Mouse (Mus musculus): ENCODE results near the gene Ipo5. TPM values are rescaled to one million over a fixed set of nuclear protein-coding genes. Genes with fewer than 3 reads are reported as not detected.

The Ipo5 gene
- polyA plus RNA-seq, 2 experiments: 41.9 to 48.4 TPM

DNA sequence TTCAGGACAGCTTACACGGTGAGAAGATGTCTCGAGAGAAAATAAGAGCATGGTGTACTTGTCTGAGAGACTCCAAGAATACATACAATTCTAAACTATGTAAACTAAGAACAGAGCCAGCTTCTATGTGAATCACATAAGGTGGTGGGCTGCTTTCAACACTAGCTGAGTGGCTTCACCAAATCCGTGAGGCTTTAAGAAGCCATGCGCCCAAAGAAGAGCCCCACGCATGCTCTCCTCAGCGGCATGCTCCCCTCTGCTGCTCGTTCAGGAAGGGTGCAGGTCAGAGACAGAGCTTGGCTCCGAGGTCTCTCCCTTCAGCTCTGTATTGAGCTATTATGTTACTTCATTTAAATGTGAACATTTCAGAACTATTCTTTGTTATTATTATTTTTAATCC lies 18.7 kb upstream of the Ipo5 start:
- H3K27ac ChIP-seq: no peak overlapping the region
- DNase-seq (ENCODE audit: low read depth in 3 of 3, low spot score in 3 of 3) (no peak), ATAC-seq (ENCODE audit: insufficient read depth) (no peak)
- no peak overlapping the region for H3K9ac ChIP-seq (replicated peaks)
- 62% methylated on average over 8 of the region's 8 CpGs for WGBS (ENCODE audit: insufficient replicate concordance)
- TF ChIP-seq CTCF (IDR thresholded peaks at IDR 0.05; ENCODE audit: low read depth): no peak
- TF ChIP-seq EP300 (IDR thresholded peaks at IDR 0.05; ENCODE audit: low read depth): no peak
- H3K27me3 ChIP-seq (ENCODE audit: control insufficient read depth, insufficient read depth, low read length): no peaks in the 10 kb centered on the region
- no peak overlapping the region for H3K4me3 ChIP-seq (ENCODE audit: insufficient read depth in 1 of 2, low read depth in 2 of 2, low read length in 2 of 2)
- no peaks in the 10 kb centered on the region for H3K9me3 ChIP-seq (ENCODE audit: control insufficient read depth, low read length)
- no peaks in the 10 kb centered on the region for H3K36me3 ChIP-seq (replicated peaks; ENCODE audit: control insufficient read depth, insufficient read depth, low read depth)
- no peak overlapping the region for H3K4me2 ChIP-seq (ENCODE audit: low read depth)
- no peaks in the 10 kb centered on the region for H3K4me1 ChIP-seq (replicated peaks; ENCODE audit: control insufficient read depth in 2 of 2, insufficient read depth in 2 of 2, low read length in 1 of 2)

GRCm38 (mm10) chr14:120896613-120897012 lies 14.4 kb upstream of the Ipo5 start:
- no peak overlapping the region for H3K9ac ChIP-seq (replicated peaks)
- H3K36me3 ChIP-seq (replicated peaks; ENCODE audit: control insufficient read depth, insufficient read depth, low read depth): no peaks in the 10 kb centered on the region
- ATAC-seq (ENCODE audit: insufficient read depth) (no peak), DNase-seq (ENCODE audit: low read depth in 3 of 3, low spot score in 3 of 3) (no peak)
- WGBS (ENCODE audit: insufficient replicate concordance): 71% methylated on average over 11 of the region's 11 CpGs
- no peak overlapping the region for H3K4me2 ChIP-seq (ENCODE audit: low read depth)
- no peaks in the 10 kb centered on the region for H3K9me3 ChIP-seq (ENCODE audit: control insufficient read depth, low read length)
- H3K27me3 ChIP-seq (ENCODE audit: control insufficient read depth, insufficient read depth, low read length): no peaks in the 10 kb centered on the region
- no peak overlapping the region for H3K27ac ChIP-seq
- TF ChIP-seq CTCF (IDR thresholded peaks at IDR 0.05; ENCODE audit: low read depth) (no peak), EP300 (IDR thresholded peaks at IDR 0.05; ENCODE audit: low read depth) (no peak)
- no peak overlapping the region for H3K4me3 ChIP-seq (ENCODE audit: insufficient read depth in 1 of 2, low read depth in 2 of 2, low read length in 2 of 2)
- no peaks in the 10 kb centered on the region for H3K4me1 ChIP-seq (replicated peaks; ENCODE audit: control insufficient read depth in 2 of 2, insufficient read depth in 2 of 2, low read length in 1 of 2)

DNA sequence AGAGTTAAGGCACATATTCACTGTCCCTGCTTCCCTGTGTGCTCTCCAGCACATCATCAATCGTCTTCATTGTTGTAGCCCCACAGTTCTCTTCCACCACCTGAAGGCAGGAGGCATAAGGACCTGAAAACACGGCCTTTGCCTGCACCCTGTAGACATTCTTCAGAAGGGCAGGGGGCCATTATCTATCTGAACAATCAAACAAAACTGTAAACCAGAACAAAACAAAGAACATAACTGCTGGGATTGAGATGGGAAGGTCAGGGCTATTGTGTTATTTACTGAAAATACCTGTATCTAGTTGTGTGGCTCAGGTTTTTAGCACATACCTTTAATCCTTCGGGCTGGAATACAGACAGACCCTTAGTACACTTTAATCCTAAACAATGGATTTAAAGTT lies 12.1 kb upstream of the Ipo5 start:
- H3K27ac ChIP-seq: no peak overlapping the region
- 63% methylated on average over 3 of the region's 3 CpGs for WGBS (ENCODE audit: insufficient replicate concordance)
- H3K4me3 ChIP-seq (ENCODE audit: insufficient read depth in 1 of 2, low read depth in 2 of 2, low read length in 2 of 2): no peak overlapping the region
- H3K36me3 ChIP-seq (replicated peaks; ENCODE audit: control insufficient read depth, insufficient read depth, low read depth): no peaks in the 10 kb centered on the region
- no peak for ATAC-seq (ENCODE audit: insufficient read depth)
- H3K4me1 ChIP-seq (replicated peaks; ENCODE audit: control insufficient read depth in 2 of 2, insufficient read depth in 2 of 2, low read length in 1 of 2): no peaks in the 10 kb centered on the region
- H3K9ac ChIP-seq (replicated peaks): no peak overlapping the region
- H3K4me2 ChIP-seq (ENCODE audit: low read depth): no peak overlapping the region
- H3K27me3 ChIP-seq (ENCODE audit: control insufficient read depth, insufficient read depth, low read length): no peaks in the 10 kb centered on the region
- no peaks in the 10 kb centered on the region for H3K9me3 ChIP-seq (ENCODE audit: control insufficient read depth, low read length)
- no peak for DNase-seq (ENCODE audit: low read depth in 3 of 3, low spot score in 3 of 3)
- TF ChIP-seq EP300 (IDR thresholded peaks at IDR 0.05; ENCODE audit: low read depth) (no peak), CTCF (IDR thresholded peaks at IDR 0.05; ENCODE audit: low read depth) (no peak)

- Histone ChIP-seq H3K4me3 (ENCODE audit: insufficient read depth in 1 of 2, low read depth in 2 of 2, low read length in 2 of 2) (no peak overlapping the region), H3K4me1 (replicated peaks; ENCODE audit: control insufficient read depth in 2 of 2, insufficient read depth in 2 of 2, low read length in 1 of 2) (peaks cover 0 to 3% of the 10 kb centered on the region in 2 experiments; a peak in 3 of 4 replicates), H3K27ac (no peak overlapping the region), H3K27me3 (ENCODE audit: control insufficient read depth, insufficient read depth, low read length) (no peaks in the 10 kb centered on the region), H3K9ac (replicated peaks) (no peak overlapping the region), H3K4me2 (ENCODE audit: low read depth) (no peak overlapping the region), H3K9me3 (ENCODE audit: control insufficient read depth, low read length) (no peaks in the 10 kb centered on the region), H3K36me3 (replicated peaks; ENCODE audit: control insufficient read depth, insufficient read depth, low read depth) (no peaks in the 10 kb centered on the region)
- DNase-seq (ENCODE audit: low read depth in 3 of 3, low spot score in 3 of 3): no peak
- TF ChIP-seq CTCF (IDR thresholded peaks at IDR 0.05; ENCODE audit: low read depth) (no peak), EP300 (IDR thresholded peaks at IDR 0.05; ENCODE audit: low read depth) (no peak)
- 77% methylated on average over 3 of the region's 3 CpGs for WGBS (ENCODE audit: insufficient replicate concordance)
- ATAC-seq (ENCODE audit: insufficient read depth): no peak
Measured at GRCm38 (mm10) chr14:120909396-120909795, 1.6 kb upstream of the Ipo5 start.

DNA sequence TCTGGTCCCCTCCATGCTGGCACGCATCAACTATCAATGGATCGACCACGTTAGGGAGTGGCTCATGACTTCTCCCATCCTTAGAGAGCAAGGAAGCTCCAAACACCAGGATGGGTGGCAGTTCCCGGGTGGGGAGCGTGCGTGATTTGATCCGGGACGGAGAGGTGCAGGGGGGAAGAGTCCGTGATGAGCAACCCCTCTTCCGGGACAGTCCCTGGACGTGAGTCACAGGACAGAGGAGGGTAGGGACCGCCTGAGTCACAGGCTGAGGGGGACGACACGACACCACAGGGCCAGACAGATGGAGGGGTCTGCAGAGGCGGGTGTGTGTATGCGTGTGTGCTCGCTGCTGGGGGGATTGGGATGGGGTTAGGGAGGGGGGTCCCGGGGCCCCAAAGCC lies 704 bp upstream of the Ipo5 start:
- no peaks in the 10 kb centered on the region for H3K9me3 ChIP-seq (ENCODE audit: control insufficient read depth, low read length)
- peaks cover 0 to 3% of the 10 kb centered on the region in 2 experiments; a peak in 3 of 4 replicates for H3K4me1 ChIP-seq (replicated peaks; ENCODE audit: control insufficient read depth in 2 of 2, insufficient read depth in 2 of 2, low read length in 1 of 2)
- peak overlapping the region; percentile 91 for H3K4me2 ChIP-seq (ENCODE audit: low read depth)
- H3K9ac ChIP-seq (replicated peaks): peak overlapping the region; percentile 80
- WGBS (ENCODE audit: insufficient replicate concordance): under 1% methylated on average over 18 of the region's 18 CpGs
- H3K27me3 ChIP-seq (ENCODE audit: control insufficient read depth, insufficient read depth, low read length): no peaks in the 10 kb centered on the region
- H3K4me3 ChIP-seq (ENCODE audit: insufficient read depth in 1 of 2, low read depth in 2 of 2, low read length in 2 of 2): peak overlapping the region; percentile 61 to 87
- TF ChIP-seq EP300 (IDR thresholded peaks at IDR 0.05; ENCODE audit: low read depth): no peak
- TF ChIP-seq CTCF (IDR thresholded peaks at IDR 0.05; ENCODE audit: low read depth): no peak
- no peaks in the 10 kb centered on the region for H3K36me3 ChIP-seq (replicated peaks; ENCODE audit: control insufficient read depth, insufficient read depth, low read depth)
- peak overlapping the region; percentile 34 for H3K27ac ChIP-seq
- DNase-seq (ENCODE audit: low read depth in 3 of 3, low spot score in 3 of 3) (peak in 2 of 3 experiments; percentile 12 to 24), ATAC-seq (ENCODE audit: insufficient read depth) (peak; percentile 52)
